ENCODE assay signal across 9 mouse cellular contexts in the genomic region with DNA sequence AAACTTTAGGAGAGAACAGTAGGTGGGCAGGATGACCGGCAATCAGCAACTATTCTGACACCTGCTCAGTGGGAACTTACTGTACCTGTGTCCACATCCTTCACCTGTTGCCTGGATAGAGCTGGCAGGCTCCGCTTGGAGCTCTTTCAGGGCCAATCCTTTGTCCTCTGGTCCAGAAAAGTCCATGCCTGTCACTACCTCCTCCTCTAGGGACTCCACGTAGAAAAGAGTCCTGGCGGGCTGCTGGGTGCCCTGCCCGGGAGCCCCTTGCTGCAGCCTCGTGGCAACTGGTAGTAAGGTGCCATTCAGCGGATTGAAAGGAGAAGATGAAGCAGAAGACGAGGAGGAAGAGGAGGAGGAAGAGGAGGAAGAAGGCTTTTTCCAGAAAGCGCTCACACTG. TPM values are rescaled to one million over a fixed set of nuclear protein-coding genes. Genes with fewer than 3 reads are reported as not detected.
A peak's percentile ranks its signal among the peaks of the same experiment; 100 is the strongest.
DNase-seq lines count a peak whose midpoint lies in the region; ATAC-seq and TF ChIP-seq lines count a peak whose summit lies in the region.
"Had no signal": no experiment of that assay in that cellular context is flagged by ENCODE, and none has a peak within 500 bp of the region (broad histone marks: within the 10 kb centered on the region; RNA-seq: fewer than 3 reads in every experiment).

No protein-coding gene starts in this region.

- H3K27me3 ChIP-seq in kidney, postnatal 0 days (ENCODE audit: insufficient read depth, low read length), result 0 out of 2 replicates have a peak, but pooled peaks cover 3% of the 10 kb centered on the region
- H3K27me3 ChIP-seq in embryonic facial prominence, embryonic 10.5 days (replicated peaks; ENCODE audit: low read depth, poor library complexity, severe bottlenecking), result peaks cover 34% of the 10 kb centered on the region
- 0 out of 2 replicates have a peak, but pooled peaks cover 5% of the 10 kb centered on the region for H3K27me3 ChIP-seq in hindbrain, embryonic 12.5 days
- no peaks in the 10 kb centered on the region for H3K27me3 ChIP-seq in midbrain, postnatal 0 days (ENCODE audit: insufficient read depth, low read length)

- DNase-seq in kidney, postnatal 0 days (ENCODE audit: low spot score), result no peak
- DNase-seq in kidney, adult 9 months, result no peak
- DNase-seq in embryonic facial prominence, embryonic 10.5 days (ENCODE audit: low spot score), result no peak
- DNase-seq in midbrain, postnatal 0 days (ENCODE audit: low spot score), result peak; percentile 26
- no peak for DNase-seq in retina, postnatal 1 day
- DNase-seq in spleen, postnatal 36 days (ENCODE audit: low spot score in 2 of 2), result no peak

- WGBS in kidney, postnatal 0 days, result 7% methylated on average over 9 of the region's 9 CpGs
- 8% methylated on average over 9 of the region's 9 CpGs for WGBS in embryonic facial prominence, embryonic 10.5 days
- WGBS in hindbrain, embryonic 12.5 days, result 4% methylated on average over 9 of the region's 9 CpGs
- WGBS in midbrain, postnatal 0 days, result 2% methylated on average over 9 of the region's 9 CpGs

- H3K4me1 ChIP-seq in kidney, postnatal 0 days (replicated peaks; ENCODE audit: insufficient read depth, low read length), result peaks cover 6% of the 10 kb centered on the region
- peaks cover 16% of the 10 kb centered on the region for H3K4me1 ChIP-seq in embryonic facial prominence, embryonic 10.5 days
- peaks cover 3% of the 10 kb centered on the region; the same call in 1 of the 2 replicates for H3K4me1 ChIP-seq in hindbrain, embryonic 12.5 days
- no peaks in the 10 kb centered on the region for H3K4me1 ChIP-seq in midbrain, postnatal 0 days (ENCODE audit: insufficient read depth, low read length)

- H3K9me3 ChIP-seq in kidney, postnatal 0 days (replicated peaks; ENCODE audit: low read length), result no peaks in the 10 kb centered on the region
- H3K9me3 ChIP-seq in embryonic facial prominence, embryonic 10.5 days, result no peaks in the 10 kb centered on the region
- no peaks in the 10 kb centered on the region for H3K9me3 ChIP-seq in hindbrain, embryonic 12.5 days (replicated peaks)
- H3K9me3 ChIP-seq in midbrain, postnatal 0 days (ENCODE audit: low read length), result no peaks in the 10 kb centered on the region

- H3K36me3 ChIP-seq in kidney, postnatal 0 days (ENCODE audit: insufficient read depth, low read length), result no peaks in the 10 kb centered on the region
- no peaks in the 10 kb centered on the region for H3K36me3 ChIP-seq in embryonic facial prominence, embryonic 10.5 days (replicated peaks)
- no peaks in the 10 kb centered on the region for H3K36me3 ChIP-seq in hindbrain, embryonic 12.5 days
- H3K36me3 ChIP-seq in midbrain, postnatal 0 days (ENCODE audit: insufficient read depth, low read length), result no peaks in the 10 kb centered on the region

- peak overlapping the region; percentile 60 for H3K4me2 ChIP-seq in kidney, postnatal 0 days (ENCODE audit: low read length)
- H3K4me2 ChIP-seq in hindbrain, embryonic 12.5 days (replicated peaks), result peak overlapping the region; percentile 98
- H3K4me2 ChIP-seq in midbrain, postnatal 0 days (ENCODE audit: low read depth, low read length, poor library complexity, severe bottlenecking), result peak overlapping the region; percentile 72

- H3K9ac ChIP-seq in kidney, postnatal 0 days (ENCODE audit: low read depth, low read length), result no peak overlapping the region
- H3K9ac ChIP-seq in hindbrain, embryonic 12.5 days, result peak overlapping the region; percentile 61
- peak overlapping the region; percentile 86 for H3K9ac ChIP-seq in midbrain, postnatal 0 days (replicated peaks; ENCODE audit: low read length, poor library complexity, severe bottlenecking)

- TF ChIP-seq CTCF in kidney, postnatal 0 days (IDR thresholded peaks at IDR 0.05; ENCODE audit: low read depth), result no peak
- TF ChIP-seq CTCF in midbrain, postnatal 0 days (IDR thresholded peaks at IDR 0.05), result no peak

- no peak for ATAC-seq in kidney, postnatal 0 days (replicated peaks; ENCODE audit: low FRiP score, low read depth)
- peak; percentile 29; the same call in 1 of the 2 replicates for ATAC-seq in hindbrain, embryonic 12.5 days (ENCODE audit: low FRiP score)
- peak; percentile 29 for ATAC-seq in midbrain, postnatal 0 days (ENCODE audit: low FRiP score)
- ATAC-seq in megakaryocyte-erythroid progenitor cell, adult 5-6 weeks (replicated peaks; ENCODE audit: low FRiP score, low TSS enrichment, poor library complexity, severe bottlenecking), result no peak

- no peak overlapping the region for H3K27ac ChIP-seq in kidney, postnatal 0 days
- peak overlapping the region; percentile 57; the same call in 1 of the 2 replicates for H3K27ac ChIP-seq in embryonic facial prominence, embryonic 10.5 days (replicated peaks)
- H3K27ac ChIP-seq in hindbrain, embryonic 12.5 days, result no peak overlapping the region; the same call in 1 of the 2 replicates
- peak overlapping the region; percentile 84 for H3K27ac ChIP-seq in midbrain, postnatal 0 days (ENCODE audit: low read depth, low read length)

- peak overlapping the region; percentile 31 for H3K4me3 ChIP-seq in kidney, postnatal 0 days (replicated peaks; ENCODE audit: low read depth, low read length)
- H3K4me3 ChIP-seq in embryonic facial prominence, embryonic 10.5 days, result peak overlapping the region; percentile 65
- peak overlapping the region; percentile 56 for H3K4me3 ChIP-seq in hindbrain, embryonic 12.5 days
- peak overlapping the region; percentile 72 for H3K4me3 ChIP-seq in midbrain, postnatal 0 days (ENCODE audit: low read depth, low read length)
- H3K4me3 ChIP-seq: erythroblast, embryonic 14.5 days had no signal

RNA-seq across cellular contexts. Expression of a gene that starts 1.2 kb away (rescaled TPM):
- 0.01 TPM in 1 of 2 replicates, not detected in the other for polyA plus RNA-seq in kidney, postnatal 0 days (2015; fragmentation: Nextera tagmentation; extraction: Ambion mirVana)
- 0.05 and 0.18 TPM in 2 replicates for polyA plus RNA-seq in embryonic facial prominence, embryonic 10.5 days (2016; fragmentation: Nextera tagmentation; extraction: Ambion mirVana)
- polyA plus RNA-seq in hindbrain, embryonic 12.5 days (2016; fragmentation: Nextera tagmentation; extraction: Ambion mirVana), result 2.9 and 3.1 TPM in 2 replicates
- total RNA-seq in midbrain, postnatal 0 days (2014; rRNA removed), result 18.4 and 18.8 TPM in 2 replicates
- 10.1 and 11.7 TPM in 2 replicates for polyA plus RNA-seq in midbrain, postnatal 0 days (2015; fragmentation: Nextera tagmentation; extraction: Ambion mirVana)
- not detected in 2 replicates for total RNA-seq in megakaryocyte-erythroid progenitor cell, adult 5-6 weeks (2014; fragmentation: Nextera tagmentation)
- total RNA-seq in megakaryocyte-erythroid progenitor cell, adult 5-6 weeks (2017), result not detected in 2 replicates
- polyA plus RNA-seq: erythroblast, embryonic 14.5 days had no signal

Comparison
In these comparisons a context has a peak if more than half of its experiments do, and no peak if none do; other contexts are left out.
1. ATAC-seq: peak in hindbrain, embryonic 12.5 days (single experiment) and midbrain, postnatal 0 days (single experiment); none in kidney, postnatal 0 days (single experiment) and megakaryocyte-erythroid progenitor cell, adult 5-6 weeks (single experiment).
2. H3K27ac ChIP-seq: peak in embryonic facial prominence, embryonic 10.5 days (single experiment) and midbrain, postnatal 0 days (single experiment); none in kidney, postnatal 0 days (single experiment) and hindbrain, embryonic 12.5 days (single experiment).
3. Peak in every context shown above with its lines, with median percentiles within 50 percentile points of each other: H3K4me2 ChIP-seq and H3K4me3 ChIP-seq.